Mouse (Mus musculus) ES-E14 (cell line): ENCODE measurements at regions not wholly inside any gene's neighbourhood (a gene's known extent, or its start where the extent isn't known, plus 50 kb on each side); places are given as distances from the start of the nearest gene placed in this dataset.
"Not testable (repeated sequence)": the region's sequence is repeated elsewhere in the genome, so short reads cannot be mapped to it uniquely, and the experiment has no call there.

Experiments
- DNase-seq: peaks from one replicate; pipeline ENCODE4 v3.0.0-alpha.2; 2013; ENCODE audit warnings: low read depth, low spot score
- H3K27ac ChIP-seq: 2 replicates; pipeline ENCODE4 v1.5.1; 2012; ENCODE audit warnings: low read depth, mild to moderate bottlenecking, low read length, moderate library complexity, mixed read lengths; ENCODE audit not compliant: poor library complexity, insufficient read depth, severe bottlenecking
- H3K36me3 ChIP-seq: 2 replicates; pipeline ENCODE4 v1.6.1; 2012; ENCODE audit warnings: mild to moderate bottlenecking, low read length, moderate library complexity, mixed read lengths; ENCODE audit not compliant: control insufficient read depth, poor library complexity, insufficient read depth, severe bottlenecking
- H3K4me1 ChIP-seq, 2 experiments: fragments of 150-350 bp in 1 of 2; sonication (generic) in 1 of 2; 2 replicates each; pipeline ENCODE4 v1.6.1; 2012; ENCODE audit warnings: low read length in 2 of 2, mild to moderate bottlenecking in 1 of 2, mixed read lengths in 1 of 2; ENCODE audit not compliant: control insufficient read depth in 2 of 2, insufficient read depth in 2 of 2, poor library complexity in 1 of 2
- H3K4me3 ChIP-seq, 2 experiments: fragments of 150-350 bp in 1 of 2; sonication (generic) in 1 of 2; 2 replicates each; pipeline ENCODE4 v1.5.1; 2012; ENCODE audit warnings: low read length in 2 of 2, low read depth in 1 of 2, mild to moderate bottlenecking in 1 of 2, mixed read lengths in 1 of 2; ENCODE audit not compliant: insufficient read depth in 1 of 2, poor library complexity in 1 of 2, severe bottlenecking in 1 of 2
- H3K9ac ChIP-seq: 2 replicates; pipeline ENCODE4 v1.6.1; 2012; ENCODE audit warnings: low read depth, mild to moderate bottlenecking, low read length, mixed read lengths; ENCODE audit not compliant: poor library complexity, insufficient read depth, severe bottlenecking
- H3K9me3 ChIP-seq: fragments of 150-350 bp; sonication (generic); 2 replicates; pipeline ENCODE4 v1.6.1; 2012; ENCODE audit warnings: low read depth, mild to moderate bottlenecking, low read length; ENCODE audit not compliant: control insufficient read depth, insufficient read depth
- CHD2 ChIP-seq: IDR thresholded peaks from 2 replicates; pipeline ENCODE4 v1.6.1; 2014; ENCODE audit warnings: mild to moderate bottlenecking, low read depth, low read length, inconsistent platforms
- in situ Hi-C, 2 experiments: fragments of 600-800 bp; cut with MboI; formaldehyde crosslinking; loops; one replicate each; pipeline ENCODE4 v1.15.1; 2025; ENCODE audit warnings: low sequenced_read_pairs in 2 of 2, inconsistent platforms in 1 of 2; ENCODE audit not compliant: unreplicated experiment in 2 of 2

- peak; percentile 84 for TF ChIP-seq CHD2
- H3K9me3 ChIP-seq, H3K4me1 ChIP-seq, in situ Hi-C loops, H3K36me3 ChIP-seq, H3K27ac ChIP-seq: not testable (repeated sequence)
- peak; percentile 69 for DNase-seq
- Histone ChIP-seq H3K4me3 (peak overlapping the region; percentile 84 to 87), H3K9ac (peak overlapping the region; percentile 77)
Observed at GRCm38 (mm10) chr17:17293932-17294534, 80.1 kb upstream of the Riok2 start.

DNA sequence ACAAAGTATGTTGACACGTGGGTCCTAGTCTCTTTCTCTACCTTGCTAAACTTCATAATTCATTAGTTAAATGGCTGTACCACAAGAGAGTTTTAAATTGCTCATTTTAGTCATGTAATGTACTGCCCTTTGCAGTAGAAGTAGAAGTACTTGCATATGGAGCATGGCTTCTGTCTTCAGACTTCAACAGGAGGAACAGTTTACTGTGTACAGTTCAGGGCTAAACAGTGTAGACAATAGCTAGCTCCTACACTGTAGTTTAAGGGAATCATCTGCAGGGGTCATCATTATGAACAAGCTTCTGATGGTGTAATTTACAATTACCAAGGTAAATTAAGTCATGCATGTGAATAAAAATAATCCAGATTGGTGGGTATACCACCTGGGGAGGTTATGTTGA is 79.1 kb upstream of the Riok2 start:
- H3K9me3 ChIP-seq, H3K36me3 ChIP-seq, DNase-seq, in situ Hi-C loops, H3K9ac ChIP-seq, H3K4me1 ChIP-seq, H3K27ac ChIP-seq: not testable (repeated sequence)
- H3K4me3 ChIP-seq: peak overlapping the region; percentile 31 to 87; a peak in 3 of 4 replicates

- H3K27ac ChIP-seq, H3K36me3 ChIP-seq, DNase-seq, H3K9me3 ChIP-seq, H3K9ac ChIP-seq, H3K4me1 ChIP-seq, in situ Hi-C loops: not testable (repeated sequence)
- H3K4me3 ChIP-seq: 0 out of 4 replicates have a peak overlapping the region, but pooled peaks of 1 of the 2 experiments have one; percentile 20
Observed at GRCm38 (mm10) chr17:17303496-17303895, 70.6 kb upstream of the Riok2 start.
